ENCODE assay signal across 28 mouse cellular contexts in the genomic region with DNA sequence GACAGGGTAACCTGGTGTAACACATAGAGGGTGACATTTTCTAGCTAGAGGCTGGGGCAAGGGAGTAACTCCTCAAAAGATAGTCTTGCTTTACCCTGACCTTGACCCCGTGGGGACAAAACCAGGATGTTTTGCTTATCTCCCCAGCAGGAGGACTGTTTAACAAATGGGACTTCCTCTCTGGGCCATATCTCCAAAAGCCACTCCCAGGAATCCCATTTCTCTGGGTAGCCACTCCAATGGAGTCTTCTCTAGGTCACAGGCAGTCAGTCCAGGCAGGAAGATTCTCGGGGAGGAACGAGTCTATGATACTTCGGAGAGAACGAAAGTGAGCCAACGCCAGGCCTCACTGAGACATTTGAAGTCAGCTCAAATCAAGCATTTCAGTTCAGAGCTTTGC.
DNase-seq lines count a peak whose midpoint lies in the region; ATAC-seq and TF ChIP-seq lines count a peak whose summit lies in the region.
"Had no signal": no experiment of that assay in that cellular context is flagged by ENCODE, and none has a peak within 500 bp of the region (broad histone marks: within the 10 kb centered on the region; RNA-seq: fewer than 3 reads in every experiment).

No protein-coding gene starts in this region.

- H3K79me2 ChIP-seq in CH12.LX (replicated peaks; ENCODE audit: control insufficient read depth, extremely low read depth, insufficient read depth, poor library complexity, severe bottlenecking): no peaks in the 10 kb centered on the region

- no peak for TF ChIP-seq EP300 in CH12.LX (IDR thresholded peaks at IDR 0.05; ENCODE audit: low read length)

- no peak overlapping the region for H3K27ac ChIP-seq in heart, embryonic 12.5 days (ENCODE audit: poor library complexity, severe bottlenecking)
- H3K27ac ChIP-seq in heart, embryonic 11.5 days (ENCODE audit: low read depth, low read length): no peak overlapping the region
- H3K27ac ChIP-seq in CH12.LX (ENCODE audit: insufficient read depth, low read depth): no peak overlapping the region
- H3K27ac ChIP-seq: embryonic facial prominence, embryonic 13.5 days; forebrain, embryonic 10.5 days; forebrain, embryonic 15.5 days; heart, adult 2 months; kidney, embryonic 15.5 days; limb, embryonic 12.5 days; liver, embryonic 12.5 days; midbrain, embryonic 13.5 days; neural tube, embryonic 15.5 days had no signal

- no peak for TF ChIP-seq CTCF in CH12.LX (conservative IDR thresholded peaks at IDR 0.05 in 1 of 2, IDR thresholded peaks at IDR 0.05 in 1 of 2; ENCODE audit: low read depth in 2 of 2, low read length in 2 of 2)

- TF ChIP-seq RAD21 in CH12.LX (IDR thresholded peaks at IDR 0.05; ENCODE audit: low read depth, low read length): no peak

- in situ Hi-C loops in CH12.LX (cut with MboI; ENCODE audit: low pct_ligation_motif_present, low pct_unique_long_range_greater_than_20kb, low sequenced_read_pairs): no loop called here

- ATAC-seq in heart, embryonic 12.5 days (ENCODE audit: insufficient number of reproducible peaks, low FRiP score): no peak
- ATAC-seq in heart, embryonic 11.5 days (replicated peaks; ENCODE audit: insufficient number of reproducible peaks, low FRiP score, low TSS enrichment): no peak
- ATAC-seq: forebrain, embryonic 15.5 days; hindbrain, embryonic 16.5 days; liver, embryonic 12.5 days; midbrain, embryonic 13.5 days had no signal

- no peaks in the 10 kb centered on the region for H3K27me3 ChIP-seq in heart, embryonic 12.5 days (replicated peaks)
- no peaks in the 10 kb centered on the region for H3K27me3 ChIP-seq in heart, embryonic 11.5 days (ENCODE audit: control insufficient read depth, insufficient read depth, low read length)
- H3K27me3 ChIP-seq in CH12.LX (replicated peaks): peaks cover 38% of the 10 kb centered on the region
- H3K27me3 ChIP-seq: embryonic facial prominence, embryonic 13.5 days; forebrain, embryonic 15.5 days; kidney, embryonic 15.5 days; limb, embryonic 12.5 days; liver, embryonic 12.5 days; megakaryocyte, embryonic 14.5 days; neural tube, embryonic 15.5 days had no signal

- TF ChIP-seq POLR2A in CH12.LX (IDR thresholded peaks at IDR 0.05; ENCODE audit: low read depth, low read length): no peak

- intact Hi-C loops in left cerebral cortex, postnatal 4 days (cut with DNase I): no loop called here

- H3K4me1 ChIP-seq in heart, embryonic 12.5 days (replicated peaks): peaks cover 6% of the 10 kb centered on the region; the same call in 1 of the 2 replicates
- peaks cover 5% of the 10 kb centered on the region; the same call in 1 of the 2 replicates for H3K4me1 ChIP-seq in heart, embryonic 11.5 days (ENCODE audit: control insufficient read depth, insufficient read depth, low read length)
- H3K4me1 ChIP-seq in CH12.LX (ENCODE audit: control insufficient read depth in 1 of 2, insufficient read depth in 2 of 2): no peaks in the 10 kb centered on the region
- H3K4me1 ChIP-seq: embryonic facial prominence, embryonic 13.5 days; forebrain, embryonic 10.5 days; forebrain, embryonic 15.5 days; limb, embryonic 12.5 days; liver, embryonic 12.5 days; megakaryocyte, embryonic 14.5 days; midbrain, embryonic 13.5 days; neural tube, embryonic 15.5 days had no signal

- H3K36me3 ChIP-seq in heart, embryonic 12.5 days: no peaks in the 10 kb centered on the region
- no peaks in the 10 kb centered on the region for H3K36me3 ChIP-seq in heart, embryonic 11.5 days (ENCODE audit: control insufficient read depth, insufficient read depth, low read length)
- H3K36me3 ChIP-seq in CH12.LX (replicated peaks in 1 of 2; ENCODE audit: control insufficient read depth in 1 of 2, insufficient read depth in 1 of 2, low read length in 1 of 2): no peaks in the 10 kb centered on the region
- H3K36me3 ChIP-seq: embryonic facial prominence, embryonic 13.5 days; forebrain, embryonic 10.5 days; forebrain, embryonic 15.5 days; kidney, embryonic 15.5 days; limb, embryonic 12.5 days; liver, embryonic 12.5 days; midbrain, embryonic 13.5 days; neural tube, embryonic 15.5 days had no signal

- H3K9ac ChIP-seq in heart, embryonic 12.5 days: no peak overlapping the region
- no peak overlapping the region for H3K9ac ChIP-seq in heart, embryonic 11.5 days (ENCODE audit: low read depth, low read length)
- H3K9ac ChIP-seq in CH12.LX (ENCODE audit: insufficient read depth, low read depth): no peak overlapping the region
- H3K9ac ChIP-seq: embryonic facial prominence, embryonic 13.5 days; forebrain, embryonic 15.5 days; kidney, embryonic 15.5 days; limb, embryonic 12.5 days; liver, embryonic 12.5 days; midbrain, embryonic 13.5 days; neural tube, embryonic 15.5 days had no signal

- dilution Hi-C loops in CH12.LX (cut with MboI; ENCODE audit: extremely low pct_ligation_motif_present, extremely low pct_unique_long_range_greater_than_20kb, low sequenced_read_pairs): no loop called here

- no peak for DNase-seq in CH12.LX (ENCODE audit: extremely low read depth)
- DNase-seq in ZHBTc4 (ENCODE audit: low read depth, low spot score): peak; percentile 48
- peak; percentile 33 for DNase-seq in lung, postnatal 10 days
- no peak for DNase-seq in retina, embryonic 14.5 days (ENCODE audit: low spot score)
- DNase-seq in left cerebral cortex, postnatal 4 days: no peak
- no peak for DNase-seq in spleen, postnatal 10 days (ENCODE audit: low spot score in 2 of 2)
- DNase-seq: adrenal gland, postnatal 10 days; cerebellum, adult 11 months; cerebellum, postnatal 10 days; gastrocnemius, postnatal 36 days; heart, adult 2 months; kidney, adult 18-20 months; kidney, postnatal 25 days; layer of hippocampus, postnatal 36 days; right cerebral cortex, postnatal 25 days; thymus, postnatal 14 days had no signal

- H3K4me2 ChIP-seq in heart, embryonic 12.5 days: peak overlapping the region; percentile 28; the same call in 1 of the 2 replicates
- no peak overlapping the region for H3K4me2 ChIP-seq in heart, embryonic 11.5 days
- peak overlapping the region; percentile 29; the same call in 1 of the 2 replicates for H3K4me2 ChIP-seq in CH12.LX (ENCODE audit: insufficient read depth, low read depth, poor library complexity, severe bottlenecking)
- H3K4me2 ChIP-seq: embryonic facial prominence, embryonic 13.5 days; forebrain, embryonic 15.5 days; kidney, embryonic 15.5 days; limb, embryonic 12.5 days; liver, embryonic 12.5 days; midbrain, embryonic 13.5 days; neural tube, embryonic 15.5 days had no signal

- WGBS in heart, embryonic 12.5 days: 20% methylated on average over 6 of the region's 6 CpGs
- 16% methylated on average over 6 of the region's 6 CpGs for WGBS in heart, embryonic 11.5 days (ENCODE audit: insufficient replicate concordance)

- no peaks in the 10 kb centered on the region for H3K9me3 ChIP-seq in heart, embryonic 12.5 days (replicated peaks)
- H3K9me3 ChIP-seq in heart, embryonic 11.5 days (replicated peaks; ENCODE audit: control insufficient read depth, low read length): no peaks in the 10 kb centered on the region
- H3K9me3 ChIP-seq in CH12.LX (replicated peaks; ENCODE audit: low read length): no peaks in the 10 kb centered on the region
- H3K9me3 ChIP-seq: embryonic facial prominence, embryonic 13.5 days; forebrain, embryonic 10.5 days; forebrain, embryonic 15.5 days; kidney, embryonic 15.5 days; limb, embryonic 12.5 days; liver, embryonic 12.5 days; megakaryocyte, embryonic 14.5 days; midbrain, embryonic 13.5 days; neural tube, embryonic 15.5 days had no signal

- no peak overlapping the region for H3K4me3 ChIP-seq in heart, embryonic 12.5 days
- H3K4me3 ChIP-seq in heart, embryonic 11.5 days (ENCODE audit: low read depth, low read length): no peak overlapping the region
- H3K4me3 ChIP-seq in CH12.LX (replicated peaks in 1 of 3; ENCODE audit: low read depth in 2 of 3, low read length in 2 of 3, poor library complexity in 1 of 3): no peak overlapping the region
- H3K4me3 ChIP-seq: embryonic facial prominence, embryonic 13.5 days; forebrain, embryonic 10.5 days; forebrain, embryonic 15.5 days; heart, adult 2 months; kidney, embryonic 15.5 days; limb, embryonic 12.5 days; liver, embryonic 12.5 days; megakaryocyte, embryonic 14.5 days; midbrain, embryonic 13.5 days; neural tube, embryonic 15.5 days had no signal

TF ChIP-seq in CH12.LX, 34 proteins besides CTCF, POLR2A, EP300 and RAD21:
- no peak for TF ChIP-seq MEF2A (IDR thresholded peaks at IDR 0.05; ENCODE audit: borderline replicate concordance, low read depth, low read length)
- no peak for TF ChIP-seq USF1 (IDR thresholded peaks at IDR 0.05; ENCODE audit: low read depth, low read length)

Comparison
In these comparisons a context has a peak if more than half of its experiments do, and no peak if none do; other contexts are left out.
1. DNase-seq: peak in ZHBTc4 (single experiment) and lung, postnatal 10 days (single experiment); none in CH12.LX (single experiment), retina, embryonic 14.5 days (single experiment), left cerebral cortex, postnatal 4 days (single experiment) and spleen, postnatal 10 days (0 of 2).